Mouse (Mus musculus): ENCODE results near the gene Abca1.

The Abca1 gene

GRCm38 (mm10) chr4:53081851-53082250, 77.8 kb downstream of the Abca1 start:
- DNase-seq = no peak

DNA sequence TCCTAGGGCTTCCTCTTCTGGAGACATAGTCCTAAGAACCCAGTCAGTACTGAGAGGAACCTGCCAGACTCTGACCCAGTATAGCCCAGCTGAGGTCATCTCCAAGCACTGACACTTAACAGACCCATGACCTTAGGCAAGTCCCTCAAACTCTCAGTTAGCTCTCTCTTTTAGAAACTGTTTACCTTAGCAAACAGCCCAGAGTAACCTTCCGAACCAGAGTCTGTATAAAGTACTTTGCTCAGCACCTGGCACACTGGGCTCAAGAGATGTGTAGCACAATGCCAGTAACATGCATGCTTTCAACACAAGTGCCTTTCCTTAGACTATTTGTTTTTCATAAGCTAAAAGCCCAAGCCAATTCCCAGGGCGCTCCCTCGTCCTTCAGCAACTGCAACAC, 79.4 kb downstream of the Abca1 start:
- no peak for DNase-seq

DNA sequence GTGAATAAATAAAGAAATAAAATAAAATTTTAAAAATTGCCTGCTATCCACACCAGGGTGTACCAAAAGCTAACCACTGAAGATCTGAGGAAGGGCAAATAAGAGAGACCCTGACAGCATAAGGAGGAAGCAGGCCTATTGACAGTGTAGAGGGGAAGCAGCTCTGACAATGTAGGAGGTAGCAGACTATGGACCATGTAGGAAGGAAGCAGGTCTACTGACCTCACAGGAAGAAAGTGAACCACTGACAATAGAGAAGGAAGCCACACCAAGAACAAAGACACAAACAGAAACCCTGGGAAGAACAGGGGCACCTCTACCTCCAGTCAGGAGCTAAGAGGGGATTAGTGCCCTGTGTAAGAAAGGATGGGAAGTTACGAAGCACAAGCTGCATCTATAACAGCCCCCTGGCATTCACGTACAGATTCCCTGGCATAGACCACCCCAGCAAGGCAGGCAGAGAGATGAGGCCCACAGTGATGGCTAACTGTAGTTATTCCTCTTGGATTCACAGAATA, 80.8 kb downstream of the Abca1 start:
- DNase-seq = no peak

DNA sequence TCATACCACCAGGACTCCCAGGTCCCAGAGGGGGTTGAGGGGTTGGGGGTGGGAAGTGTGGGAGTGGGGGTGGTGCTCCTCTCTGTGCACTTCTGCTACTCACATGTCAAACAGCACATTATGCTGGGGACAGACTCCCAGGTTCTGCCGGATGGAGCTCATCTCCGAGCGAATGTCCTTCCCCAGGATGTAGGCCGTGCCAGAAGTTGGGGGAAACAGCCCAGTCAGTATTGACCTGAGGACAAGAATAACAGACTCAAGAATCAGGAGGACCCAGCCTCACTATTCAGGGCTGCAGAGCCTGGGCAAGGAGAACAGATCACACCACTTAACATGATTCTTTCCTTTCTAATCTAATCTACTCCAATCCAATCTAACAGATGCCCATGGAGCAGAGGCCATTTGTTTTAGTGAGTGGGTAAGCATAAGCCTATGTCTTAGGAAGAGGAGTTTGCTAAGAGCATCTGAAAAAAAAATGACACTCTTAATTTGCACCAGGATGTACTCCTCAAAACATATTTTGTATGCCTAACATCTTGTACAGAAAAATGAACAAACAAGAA, 82.8 kb downstream of the Abca1 start:
- DNase-seq = no peak

- DNase-seq = no peak
These were observed 86.7 kb downstream of the Abca1 start for GRCm38 (mm10) chr4:53073025-53073424.

GRCm38 (mm10) chr4:53062301-53063008, 97.2 kb downstream of the Abca1 start:
- DNase-seq = no peak

DNA sequence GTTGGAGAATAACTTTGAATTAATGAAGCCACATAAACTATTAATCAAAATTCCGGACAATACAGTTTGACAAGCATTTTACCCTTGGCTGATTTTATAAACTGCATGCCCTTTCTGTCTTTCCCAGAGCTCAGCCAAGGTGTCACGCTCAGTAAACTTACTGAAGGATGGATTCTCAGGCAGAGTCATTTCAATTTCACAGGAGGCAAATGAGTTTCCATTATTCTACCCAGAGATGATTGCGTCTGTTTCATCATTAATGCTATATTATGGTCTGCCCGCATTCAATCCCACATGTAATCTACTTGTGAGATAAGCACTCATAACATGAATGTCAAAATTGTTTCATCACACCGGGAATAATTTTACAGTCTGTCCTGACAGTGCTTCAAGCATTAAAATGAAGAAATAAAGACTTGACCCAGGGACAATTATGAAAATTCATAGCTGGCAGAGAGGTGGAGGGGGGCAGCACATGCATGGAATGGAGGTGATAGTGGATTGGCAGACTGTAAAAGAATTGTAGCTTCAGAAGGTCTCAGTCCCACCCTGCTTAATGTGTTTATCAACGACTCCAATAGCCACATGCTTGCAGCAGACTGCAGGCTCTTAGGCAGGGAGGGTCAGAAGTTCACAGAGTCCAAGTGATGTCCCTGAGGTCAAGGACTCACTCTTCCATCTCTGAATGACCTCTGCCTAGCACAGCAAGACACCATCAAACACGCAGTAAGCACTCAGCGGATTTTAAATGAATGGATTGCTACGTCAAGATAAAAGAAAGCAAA, 113.3 kb downstream of the Abca1 start:
- no peak for DNase-seq

GRCm38 (mm10) chr4:53045807-53046206, 113.9 kb downstream of the Abca1 start:
- DNase-seq = no peak

DNA sequence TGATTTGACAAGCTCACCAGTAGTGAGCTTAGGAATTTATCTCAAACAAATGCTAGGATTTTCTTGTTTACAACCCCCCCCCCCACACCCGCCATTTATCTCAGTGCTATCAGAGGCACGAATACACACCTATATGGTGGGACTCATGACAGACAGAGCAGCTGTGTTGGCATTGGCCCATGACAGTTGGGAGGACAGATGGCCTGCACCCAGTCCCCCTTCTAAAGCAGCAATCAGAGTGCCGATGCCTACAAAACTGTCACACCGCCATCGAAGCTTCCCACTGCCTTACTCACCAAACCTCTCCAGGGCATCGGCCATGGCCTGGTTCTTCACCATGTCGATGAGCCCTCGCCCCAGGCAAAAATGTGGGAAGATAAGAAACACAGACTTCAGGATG, 115.9 kb downstream of the Abca1 start:
- DNase-seq = no peak

- no peak for DNase-seq
These were observed 129.3 kb downstream of the Abca1 start for GRCm38 (mm10) chr4:53030326-53030948.

DNA sequence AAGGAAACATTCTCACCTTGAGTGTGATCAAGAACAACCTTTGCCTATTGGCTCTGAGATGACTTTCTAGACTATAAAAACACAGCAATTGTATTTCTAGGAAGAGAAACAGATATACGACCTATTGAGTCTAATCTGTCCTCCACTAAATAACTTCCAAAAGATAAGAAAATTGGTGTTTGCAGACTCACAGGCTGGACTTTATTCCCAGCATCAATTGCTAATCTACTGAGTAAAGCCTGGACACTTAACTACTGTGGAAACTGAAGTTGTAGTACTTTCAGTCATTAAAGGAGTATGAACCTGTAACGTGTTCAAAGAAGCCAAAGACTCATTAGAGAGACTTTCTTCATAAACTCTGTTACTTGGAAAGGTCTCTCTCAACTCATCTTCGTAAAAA, 131.9 kb downstream of the Abca1 start:
- no peak for DNase-seq

DNA sequence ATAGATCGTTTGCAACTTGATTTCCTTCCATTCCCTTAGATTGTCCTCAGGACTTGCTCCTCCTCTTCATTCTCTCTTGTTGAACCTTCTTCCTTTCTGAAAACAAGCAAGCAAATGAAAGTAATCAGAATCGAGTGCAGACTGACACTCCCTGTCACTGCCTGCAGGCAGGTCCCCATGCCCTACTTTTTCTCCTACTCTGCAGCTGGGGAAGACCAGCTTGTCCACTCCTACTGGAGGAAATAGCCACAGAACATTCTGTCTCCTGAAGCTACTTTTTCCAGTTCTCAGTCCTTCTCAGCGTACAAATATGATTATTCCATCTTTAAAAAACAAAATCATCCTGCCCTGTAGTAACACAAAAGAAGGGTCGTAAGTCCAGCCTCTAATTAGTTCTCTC, 135.3 kb downstream of the Abca1 start:
- DNase-seq = no peak

DNA sequence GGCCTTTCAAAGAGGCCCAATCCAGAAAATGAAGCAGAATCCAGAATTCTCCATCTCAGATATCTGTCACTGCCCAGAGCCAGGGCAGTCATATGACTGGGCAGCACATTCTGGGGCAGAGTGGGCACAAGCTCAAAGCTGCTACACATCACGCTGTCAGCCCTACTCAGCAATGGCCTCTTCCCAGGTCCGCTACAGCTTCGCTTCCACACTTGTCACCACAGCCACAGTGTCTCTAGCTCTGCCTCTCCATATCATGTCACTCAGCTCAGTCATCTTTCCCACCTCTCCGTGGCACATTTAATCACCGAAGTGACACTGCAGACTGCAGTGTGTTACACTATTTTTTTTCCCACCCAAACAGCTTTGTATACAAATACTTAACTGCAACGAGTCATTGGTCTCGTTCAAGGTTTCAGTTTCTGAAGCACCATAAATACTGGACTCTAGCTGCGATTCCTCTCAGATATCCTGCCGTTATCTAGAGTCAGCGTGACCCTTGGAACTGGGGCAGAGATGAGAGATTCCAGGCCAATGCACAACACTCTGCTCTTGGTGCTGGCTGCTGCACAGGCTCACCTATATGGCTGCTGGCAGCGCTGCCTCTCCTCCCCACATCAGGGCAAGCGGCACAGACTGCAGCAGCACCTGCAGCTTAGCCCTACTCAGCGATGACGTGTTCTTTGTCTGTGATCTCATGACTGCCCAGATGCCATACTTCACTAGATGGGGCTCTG, 136.3 kb downstream of the Abca1 start:
- DNase-seq = no peak

DNA sequence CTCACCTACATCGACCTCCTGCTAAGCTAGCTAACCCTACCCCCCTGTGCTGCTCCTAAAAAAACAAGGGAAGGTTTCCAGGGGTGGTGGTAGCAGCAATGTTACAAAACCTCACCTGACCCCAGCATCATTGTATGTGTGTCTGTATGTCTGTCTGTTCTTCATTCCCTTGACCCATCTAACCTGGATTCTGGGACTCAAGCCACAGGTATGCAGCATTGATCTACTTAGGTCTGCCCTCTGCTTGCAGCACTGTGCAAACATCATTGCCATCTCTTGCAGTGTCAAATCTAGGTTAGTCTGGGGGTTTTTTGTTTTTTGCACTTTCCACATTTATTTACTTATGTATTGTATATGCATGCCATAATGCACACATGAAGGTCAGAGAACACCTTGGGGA, 141.3 kb downstream of the Abca1 start:
- no peak for DNase-seq

- DNase-seq = no peak
These were observed 144.7 kb downstream of the Abca1 start for GRCm38 (mm10) chr4:53015024-53015423.

- DNase-seq = no peak
These were observed 145.3 kb downstream of the Abca1 start for GRCm38 (mm10) chr4:53014421-53014820.

- DNase-seq = peak; percentile 94 to 97
These were observed 147.8 kb downstream of the Abca1 start, which contains the start of gene Nipsnap3b for GRCm38 (mm10) chr4:53011732-53012361. Gene Nipsnap3b (plus strand): TSS chr4:53011880.

DNA sequence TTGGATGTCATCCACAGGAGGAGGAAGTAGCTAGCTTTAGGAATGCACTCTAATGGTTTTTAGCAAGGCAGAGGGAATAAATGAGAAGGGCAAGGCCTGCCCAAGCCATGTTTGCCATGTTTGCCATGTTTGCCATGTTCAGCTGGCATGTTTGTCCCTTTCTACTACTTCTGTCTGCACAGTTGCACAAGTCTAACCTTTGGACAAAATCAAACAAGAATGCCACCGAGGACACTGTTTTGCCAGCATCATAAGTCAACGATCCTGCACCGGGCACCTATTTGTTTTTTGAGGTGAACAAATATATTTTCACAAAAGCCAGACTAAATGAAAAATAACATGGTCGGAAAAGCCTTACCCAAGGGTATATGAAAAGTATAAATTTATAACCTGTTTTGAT, 149.8 kb downstream of the Abca1 start:
- no peak for DNase-seq

DNA sequence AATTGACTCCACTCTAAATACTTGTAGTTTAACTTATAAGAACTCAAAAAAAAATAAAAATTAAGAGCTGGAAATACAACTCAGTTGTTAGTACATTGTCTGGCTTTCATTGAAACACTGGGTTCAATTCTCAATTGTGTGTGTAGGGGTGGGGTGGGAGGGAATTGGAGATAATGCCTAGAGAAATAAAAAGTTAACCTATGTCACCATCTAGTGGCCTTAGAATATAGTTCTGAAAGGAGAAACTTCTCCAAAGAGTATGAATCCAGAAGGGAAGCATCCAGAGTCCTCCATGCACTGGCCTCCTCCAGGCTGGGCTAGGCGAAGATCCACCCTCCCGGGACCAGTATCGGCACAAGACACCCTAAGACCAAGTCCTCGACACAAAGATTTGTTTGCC, 150.5 kb downstream of the Abca1 start:
- no peak for DNase-seq

- DNase-seq = no peak
These were observed 159.5 kb downstream of the Abca1 start for GRCm38 (mm10) chr4:53000154-53000553.

DNA sequence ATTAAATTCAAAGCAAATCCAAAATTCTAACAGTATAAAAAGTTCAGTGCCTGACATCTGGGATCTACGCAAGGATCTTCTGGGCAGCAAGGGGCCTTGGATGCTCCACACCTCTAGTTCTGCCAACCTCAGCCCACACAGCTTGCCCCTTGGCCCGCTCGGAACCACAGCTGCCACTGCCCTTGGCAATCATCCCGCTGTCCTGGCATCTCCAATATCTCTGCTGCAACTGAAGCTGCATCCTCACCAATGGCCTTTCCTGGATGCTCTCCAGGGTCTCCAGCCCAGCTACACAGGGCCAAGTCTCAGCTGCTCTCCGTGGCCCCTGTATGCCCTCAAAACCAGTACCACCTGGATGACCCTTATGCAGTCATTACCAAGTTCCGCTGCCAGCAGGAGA, 160.2 kb downstream of the Abca1 start:
- DNase-seq = no peak

DNA sequence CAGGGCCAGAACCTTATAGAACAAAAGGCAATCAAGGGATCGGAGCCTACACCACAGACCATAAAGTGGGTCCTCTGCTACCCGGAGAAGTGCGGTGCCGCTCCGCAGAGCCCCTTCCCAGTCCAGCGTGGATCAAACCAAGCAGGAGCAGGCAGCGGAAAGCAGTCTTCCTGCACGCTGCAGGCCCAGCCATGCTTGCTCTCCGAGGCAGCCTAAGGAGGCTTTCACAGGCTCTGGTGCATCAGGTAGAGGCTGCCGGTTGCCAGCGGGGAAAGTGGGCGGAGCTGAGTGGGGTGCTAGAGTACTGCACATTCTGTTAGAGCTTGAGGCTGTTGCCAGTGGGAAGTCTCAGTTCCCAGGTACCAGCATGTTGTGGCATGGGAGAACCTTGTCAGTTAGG, 170.4 kb downstream of the Abca1 start, which contains the start of gene Nipsnap3a:
Gene Nipsnap3a, plus strand, starts transcription at position 25 of the 400 bp plus-strand sequence.
- DNase-seq = no peak
